ENCODE assay signal across 8 mouse cellular contexts in the genomic region with DNA sequence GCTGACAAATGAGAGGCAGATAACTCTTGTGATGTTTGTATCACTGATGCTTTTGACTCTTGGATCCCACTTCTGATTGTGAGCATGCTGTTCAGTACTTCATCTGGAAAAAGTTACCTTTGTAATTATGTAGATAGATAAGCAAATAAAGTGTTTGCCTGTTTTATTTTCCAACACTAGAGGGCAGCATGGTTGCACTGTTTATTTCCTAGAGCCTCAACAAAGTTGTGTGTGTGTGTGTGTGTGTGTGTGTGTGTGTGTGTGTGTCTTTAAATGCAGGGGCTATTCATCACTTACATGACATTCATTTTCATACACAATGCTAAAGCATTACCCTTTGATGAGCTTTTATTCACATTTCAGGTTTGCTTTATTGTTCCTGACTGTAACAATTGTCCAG.
DNase-seq lines count a peak whose midpoint lies in the region; ATAC-seq and TF ChIP-seq lines count a peak whose summit lies in the region.

No protein-coding gene starts in this region.

- H3K9ac ChIP-seq in lung, postnatal 0 days (replicated peaks; ENCODE audit: low read depth), result no peak overlapping the region

- no peaks in the 10 kb centered on the region for H3K27me3 ChIP-seq in thymus, adult 2 months (ENCODE audit: control insufficient read depth, insufficient read depth, low read length)
- H3K27me3 ChIP-seq in lung, postnatal 0 days (replicated peaks; ENCODE audit: insufficient read depth, low read length), result no peaks in the 10 kb centered on the region

- no peaks in the 10 kb centered on the region for H3K4me1 ChIP-seq in thymus, adult 2 months (replicated peaks; ENCODE audit: control insufficient read depth, insufficient read depth, low read length)
- no peaks in the 10 kb centered on the region; the same call in 1 of the 2 replicates for H3K4me1 ChIP-seq in cortical plate, adult 2 months (ENCODE audit: control insufficient read depth, insufficient read depth, low read length)
- no peaks in the 10 kb centered on the region for H3K4me1 ChIP-seq in lung, postnatal 0 days (ENCODE audit: insufficient read depth, low read depth, low read length)

- H3K9me3 ChIP-seq in lung, postnatal 0 days (ENCODE audit: low read length), result no peaks in the 10 kb centered on the region

- H3K36me3 ChIP-seq in thymus, adult 2 months (ENCODE audit: control insufficient read depth, insufficient read depth, low read length), result no peaks in the 10 kb centered on the region
- no peaks in the 10 kb centered on the region for H3K36me3 ChIP-seq in lung, postnatal 0 days (ENCODE audit: insufficient read depth, low read length)

- H3K4me3 ChIP-seq in thymus, adult 2 months (ENCODE audit: control insufficient read depth, insufficient read depth, low read length), result no peak overlapping the region
- no peak overlapping the region for H3K4me3 ChIP-seq in cortical plate, adult 2 months (ENCODE audit: insufficient read depth, low read length)
- H3K4me3 ChIP-seq in lung, postnatal 0 days (ENCODE audit: low read depth, low read length), result no peak overlapping the region

- no peak overlapping the region for H3K27ac ChIP-seq in thymus, adult 2 months (ENCODE audit: control insufficient read depth, insufficient read depth, low read length)
- no peak overlapping the region for H3K27ac ChIP-seq in cortical plate, adult 2 months (ENCODE audit: insufficient read depth, low read length)
- no peak overlapping the region for H3K27ac ChIP-seq in lung, postnatal 0 days (ENCODE audit: low read length)

- intact Hi-C loops in heart, postnatal 10 days (cut with DNase I), result loop anchor here (1.0 to 5.0 kb wide), 2 partner anchors 96 to 430 kb away; no protein-coding TSS in a partner anchor

- no peak for TF ChIP-seq CTCF in thymus, adult 2 months (IDR thresholded peaks at IDR 0.05; ENCODE audit: borderline replicate concordance, control insufficient read depth, extremely low read depth, insufficient read depth, low read length, poor library complexity)
- peak; percentile 39 for TF ChIP-seq CTCF in cortical plate, adult 2 months (IDR thresholded peaks at IDR 0.05; ENCODE audit: extremely low read depth, insufficient read depth, low read length)
- peak; percentile 81 for TF ChIP-seq CTCF in lung, postnatal 0 days (IDR thresholded peaks at IDR 0.05)

- H3K4me2 ChIP-seq in lung, postnatal 0 days (replicated peaks; ENCODE audit: low read depth, low read length), result no peak overlapping the region

- ATAC-seq in lung, postnatal 0 days, result no peak
- no peak for ATAC-seq in monocyte, adult 5-6 weeks (replicated peaks; ENCODE audit: insufficient number of reproducible peaks, low FRiP score, low TSS enrichment, poor library complexity, severe bottlenecking)

- TF ChIP-seq POLR2A in thymus, adult 2 months (IDR thresholded peaks at IDR 0.05; ENCODE audit: control insufficient read depth, extremely low read depth, insufficient read depth, low read length, poor library complexity), result no peak
- no peak for TF ChIP-seq POLR2A in cortical plate, adult 2 months (IDR thresholded peaks at IDR 0.05; ENCODE audit: extremely low read depth, insufficient read depth, low read length)

- DNase-seq in heart, postnatal 10 days, result peak; percentile 26 to 63
- DNase-seq in heart, adult 11 months, result no peak
- DNase-seq in thymus, adult 2 months, result peak; percentile 8
- no peak for DNase-seq in thymus, postnatal 25 days
- DNase-seq in lung, postnatal 0 days (ENCODE audit: low spot score), result peak; percentile 22
- no peak for DNase-seq in testis, postnatal 14 days (ENCODE audit: low spot score)

- TF ChIP-seq EP300 in lung, postnatal 0 days (IDR thresholded peaks at IDR 0.05), result no peak

Comparison
In these comparisons a context has a peak if more than half of its experiments do, and no peak if none do; other contexts are left out.
1. DNase-seq: peak in heart, postnatal 10 days (2 of 2), thymus, adult 2 months (single experiment) and lung, postnatal 0 days (single experiment); none in heart, adult 11 months (single experiment), thymus, postnatal 25 days (single experiment) and testis, postnatal 14 days (single experiment).